Mouse (Mus musculus): Measurements from ENCODE around the gene Ankrd50.

GRCm38 (mm10) chr3:38433495-38434464 is 50.9 kb downstream of the Ankrd50 start:
- TF ChIP-seq CTCF (conservative IDR thresholded peaks at IDR 0.05; ENCODE audit: insufficient read depth, insufficient read length, low read depth, low read length) (no peak), POLR2A (IDR thresholded peaks at IDR 0.05; ENCODE audit: low read depth, low read length) (no peak)
